Mouse (Mus musculus) heart, embryonic 11.5 days (tissue): Measurements from ENCODE around the gene Kcnb1. TPM values are rescaled to one million over a fixed set of nuclear protein-coding genes. Genes with fewer than 3 reads are reported as not detected.

Source experiments
- ATAC-seq: fragments of 200-750 bp; cut with Nextera tagmentation; replicated peaks from 2 replicates; pipeline ENCODE4 v1.8.0; 2017; ENCODE audit warnings: moderate library complexity; ENCODE audit not compliant: insufficient number of reproducible peaks, low FRiP score, low TSS enrichment
- H3K27ac ChIP-seq: fragments of 300-500 bp; sonication (generic); 2 replicates; pipeline ENCODE4 v1.5.1; 2014; ENCODE audit warnings: mild to moderate bottlenecking, low read depth, low read length
- H3K27me3 ChIP-seq: fragments of 300-500 bp; sonication (generic); 2 replicates; pipeline ENCODE4 v1.6.1; 2014; ENCODE audit warnings: mild to moderate bottlenecking, low read length, mixed read lengths; ENCODE audit not compliant: control insufficient read depth, insufficient read depth
- H3K36me3 ChIP-seq: fragments of 300-500 bp; sonication (generic); 2 replicates; pipeline ENCODE4 v1.6.1; 2014; ENCODE audit warnings: mild to moderate bottlenecking, low read length, moderate library complexity, mixed read lengths; ENCODE audit not compliant: control insufficient read depth, insufficient read depth
- H3K4me1 ChIP-seq: fragments of 300-500 bp; sonication (generic); 2 replicates; pipeline ENCODE4 v1.6.1; 2014; ENCODE audit warnings: low read length; ENCODE audit not compliant: control insufficient read depth, insufficient read depth
- H3K4me2 ChIP-seq: fragments of 300-500 bp; sonication (generic); 2 replicates; pipeline ENCODE4 v1.6.1; 2014; ENCODE audit warnings: mild to moderate bottlenecking, moderate library complexity
- H3K4me3 ChIP-seq: fragments of 300-500 bp; sonication (generic); 2 replicates; pipeline ENCODE4 v1.5.1; 2014; ENCODE audit warnings: low read depth, low read length
- H3K9ac ChIP-seq: fragments of 300-500 bp; sonication (generic); 2 replicates; pipeline ENCODE4 v1.6.1; 2014; ENCODE audit warnings: mild to moderate bottlenecking, low read depth, low read length, moderate library complexity
- H3K9me3 ChIP-seq: fragments of 300-500 bp; sonication (generic); replicated peaks from 2 replicates; pipeline ENCODE4 v1.6.1; 2016; ENCODE audit warnings: low read length; ENCODE audit not compliant: control insufficient read depth
- WGBS: fragments of 180-500 bp; shearing (Covaris S2); extraction: QIAGEN DNeasy Blood & Tissue Kit; methylation state at CpG from one replicate; pipeline ENCODE4 v1.1.7; 2014; ENCODE audit not compliant: insufficient replicate concordance; 5-methylcytosine and 5-hydroxymethylcytosine counted together
- polyA plus RNA-seq: library from polyadenylated mRNA; unstranded; fragments of >200 nt; fragmentation: Nextera tagmentation; extraction: Ambion mirVana; gene quantifications from 2 replicates; pipeline ENCODE4 v1.2.1, GENCODE M21; 2014

Gene Kcnb1
- polyA plus RNA-seq, 1 experiment from 2014 or later = 0.16 TPM

- H3K9me3 ChIP-seq = no peaks in the 10 kb centered on the region
- H3K9ac ChIP-seq = no peak overlapping the region
- H3K36me3 ChIP-seq = no peaks in the 10 kb centered on the region
- WGBS = 56% methylated on average over 11 of the region's 11 CpGs
- H3K4me1 ChIP-seq = 0 out of 2 replicates have a peak, but pooled peaks cover 3% of the 10 kb centered on the region
- H3K27me3 ChIP-seq = peaks cover 3% of the 10 kb centered on the region; the same call in 1 of the 2 replicates
- H3K4me3 ChIP-seq = no peak overlapping the region
- H3K4me2 ChIP-seq = no peak overlapping the region
- ATAC-seq = no peak
- no peak overlapping the region for H3K27ac ChIP-seq
Measured at GRCm38 (mm10) chr2:167086092-167086491, 103.9 kb downstream of the Kcnb1 start.

GRCm38 (mm10) chr2:167081639-167082038 lies 108.3 kb downstream of the Kcnb1 start:
- Histone ChIP-seq H3K9me3 (no peaks in the 10 kb centered on the region), H3K4me1 (0 out of 2 replicates have a peak, but pooled peaks cover 3% of the 10 kb centered on the region), H3K4me2 (no peak overlapping the region), H3K36me3 (no peaks in the 10 kb centered on the region), H3K4me3 (no peak overlapping the region), H3K27ac (no peak overlapping the region), H3K9ac (no peak overlapping the region), H3K27me3 (no peaks in the 10 kb centered on the region)
- 25% methylated on average over 4 of the region's 4 CpGs for WGBS
- no peak; the same call in 1 of the 2 replicates for ATAC-seq

DNA sequence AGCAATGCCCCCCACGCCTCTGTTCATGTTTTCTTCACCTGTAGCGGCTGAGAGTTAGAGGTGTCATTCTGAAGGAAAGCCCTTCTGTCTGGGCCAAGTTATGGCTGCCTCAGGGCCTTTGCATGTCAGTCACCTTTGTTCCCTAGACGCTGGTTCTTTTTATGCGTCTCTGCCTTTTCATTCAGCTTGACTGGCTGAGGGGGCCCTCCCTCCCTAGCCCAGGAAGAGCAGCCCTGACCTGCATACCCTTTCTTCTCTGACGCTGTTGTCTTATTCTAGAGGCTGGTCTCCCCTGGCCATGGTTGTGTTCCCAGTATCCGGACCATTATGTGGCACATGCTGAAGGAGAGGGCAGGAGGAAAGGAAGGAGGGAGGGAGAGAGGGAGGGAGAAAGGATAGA lies 108.8 kb downstream of the Kcnb1 start:
- no peaks in the 10 kb centered on the region for H3K36me3 ChIP-seq
- H3K4me3 ChIP-seq = no peak overlapping the region
- no peak overlapping the region for H3K9ac ChIP-seq
- no peaks in the 10 kb centered on the region for H3K27me3 ChIP-seq
- H3K9me3 ChIP-seq = no peaks in the 10 kb centered on the region
- H3K27ac ChIP-seq = no peak overlapping the region
- no peak overlapping the region for H3K4me2 ChIP-seq
- WGBS = 71% methylated on average over 6 of the region's 6 CpGs
- ATAC-seq = no peak
- H3K4me1 ChIP-seq = 0 out of 2 replicates have a peak, but pooled peaks cover 3% of the 10 kb centered on the region

- H3K4me3 ChIP-seq = no peak overlapping the region
- no peaks in the 10 kb centered on the region for H3K36me3 ChIP-seq
Measured at GRCm38 (mm10) chr2:167080387-167080786, 109.6 kb downstream of the Kcnb1 start.

DNA sequence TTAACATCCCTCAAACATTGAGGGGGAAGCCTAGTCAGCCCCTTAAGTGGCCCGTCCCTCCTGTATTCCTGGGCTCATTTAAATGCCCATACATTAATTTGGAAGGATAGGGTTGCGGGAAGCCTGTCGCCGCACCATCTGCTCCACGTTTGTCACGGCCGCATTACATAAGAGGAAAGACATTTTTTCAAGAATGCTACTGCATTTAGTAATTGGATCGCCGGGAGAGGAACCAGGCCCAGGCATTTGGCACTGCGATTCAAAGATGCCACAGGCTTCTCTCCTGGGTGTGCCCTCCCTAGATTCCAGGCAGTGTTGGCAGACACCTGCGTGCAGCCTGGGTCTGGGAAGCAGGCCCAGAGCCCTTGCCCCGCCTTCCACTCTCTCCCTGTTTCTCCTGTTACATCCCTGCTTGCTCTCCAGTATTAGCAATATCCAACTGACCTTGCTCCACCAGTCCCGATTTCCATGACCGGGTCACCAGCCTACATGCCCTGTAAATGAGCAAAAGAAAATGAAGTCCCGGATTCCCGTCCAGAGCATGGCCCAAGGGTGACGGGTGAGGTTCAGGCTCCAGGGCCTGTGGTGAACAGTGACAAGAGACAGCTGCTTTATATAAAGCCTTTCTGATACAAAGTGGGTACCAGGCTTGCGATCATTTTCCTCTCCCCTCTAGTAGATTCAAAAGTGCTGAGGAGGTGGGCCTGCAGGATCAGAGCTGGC lies 110.3 kb downstream of the Kcnb1 start:
- H3K27ac ChIP-seq = no peak overlapping the region
- 61% methylated on average over 18 of the region's 18 CpGs for WGBS
- ATAC-seq = no peak
- H3K27me3 ChIP-seq = no peaks in the 10 kb centered on the region
- no peaks in the 10 kb centered on the region for H3K36me3 ChIP-seq
- no peaks in the 10 kb centered on the region for H3K9me3 ChIP-seq
- H3K9ac ChIP-seq = no peak overlapping the region
- H3K4me1 ChIP-seq = 0 out of 2 replicates have a peak, but pooled peaks cover 3% of the 10 kb centered on the region
- H3K4me2 ChIP-seq = no peak overlapping the region
- H3K4me3 ChIP-seq = no peak overlapping the region

More at GRCm38 (mm10) chr2:167080387-167080786, 109.6 kb downstream of the Kcnb1 start:
- Histone ChIP-seq H3K4me2 (no peak overlapping the region), H3K27me3 (no peaks in the 10 kb centered on the region), H3K27ac (no peak overlapping the region), H3K4me1 (0 out of 2 replicates have a peak, but pooled peaks cover 3% of the 10 kb centered on the region), H3K9me3 (no peaks in the 10 kb centered on the region), H3K9ac (no peak overlapping the region)
- WGBS = 85% methylated on average over 3 of the region's 3 CpGs
- ATAC-seq = no peak

GRCm38 (mm10) chr2:167078931-167079495 lies 110.9 kb downstream of the Kcnb1 start:
- Histone ChIP-seq H3K4me1 (0 out of 2 replicates have a peak, but pooled peaks cover 3% of the 10 kb centered on the region), H3K9me3 (no peaks in the 10 kb centered on the region), H3K9ac (no peak overlapping the region), H3K36me3 (no peaks in the 10 kb centered on the region), H3K4me2 (no peak overlapping the region), H3K27me3 (no peaks in the 10 kb centered on the region), H3K27ac (no peak overlapping the region), H3K4me3 (no peak overlapping the region)
- WGBS = 54% methylated on average over 9 of the region's 9 CpGs
- no peak for ATAC-seq

- 36% methylated on average over 7 of the region's 7 CpGs for WGBS
- Histone ChIP-seq H3K9me3 (no peaks in the 10 kb centered on the region), H3K4me3 (no peak overlapping the region), H3K27me3 (no peaks in the 10 kb centered on the region), H3K4me2 (no peak overlapping the region), H3K27ac (no peak overlapping the region), H3K36me3 (no peaks in the 10 kb centered on the region), H3K4me1 (0 out of 2 replicates have a peak, but pooled peaks cover 3% of the 10 kb centered on the region), H3K9ac (no peak overlapping the region)
- no peak for ATAC-seq
Measured at GRCm38 (mm10) chr2:167078486-167078885, 111.5 kb downstream of the Kcnb1 start.

DNA sequence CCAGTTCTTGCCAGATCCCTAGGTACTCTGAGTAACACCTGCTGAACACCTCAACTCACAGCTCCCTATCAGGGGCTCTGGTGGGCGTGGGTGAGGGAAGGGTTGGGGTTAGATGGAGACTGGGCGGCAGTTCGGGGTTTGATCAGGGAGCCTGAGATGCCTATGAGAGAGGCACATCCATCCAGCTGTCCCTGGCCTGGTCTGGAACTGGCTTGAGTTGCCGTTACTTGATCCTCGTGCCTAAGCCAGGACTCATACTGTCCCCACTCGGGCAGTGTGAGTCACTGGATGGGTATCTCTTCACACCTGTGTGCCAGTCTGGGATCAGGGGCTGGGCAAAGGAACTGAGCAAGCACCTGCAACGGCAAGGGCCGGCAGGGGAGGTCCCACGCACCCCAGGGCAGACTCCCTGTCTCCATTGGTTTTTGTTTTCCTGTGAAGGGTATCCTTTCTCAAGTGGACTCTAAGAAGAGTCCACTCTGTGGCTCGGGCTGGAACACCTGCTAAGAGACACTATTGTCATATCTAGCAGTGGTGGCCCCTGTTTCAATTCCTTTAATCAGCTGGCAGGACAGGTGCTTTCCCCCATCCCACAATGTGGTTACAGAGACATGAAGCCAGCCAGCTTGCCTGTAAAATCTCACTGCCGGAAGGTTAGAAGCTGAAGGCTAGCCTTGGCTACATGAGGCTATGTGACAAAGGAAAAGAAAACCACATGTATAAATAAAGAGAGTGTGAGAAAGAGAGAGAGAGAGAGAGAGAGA lies 112.6 kb downstream of the Kcnb1 start:
- WGBS = 80% methylated on average over 11 of the region's 11 CpGs

More for the DNA sequence above, 112.6 kb downstream of the Kcnb1 start:
- no peaks in the 10 kb centered on the region for H3K9me3 ChIP-seq
- no peak overlapping the region for H3K4me3 ChIP-seq
- no peaks in the 10 kb centered on the region for H3K27me3 ChIP-seq
- H3K9ac ChIP-seq = no peak overlapping the region
- H3K27ac ChIP-seq = no peak overlapping the region
- ATAC-seq = no peak
- H3K36me3 ChIP-seq = no peaks in the 10 kb centered on the region
- no peak overlapping the region for H3K4me2 ChIP-seq
- 0 out of 2 replicates have a peak, but pooled peaks cover 3% of the 10 kb centered on the region for H3K4me1 ChIP-seq
